Mouse (Mus musculus): ENCODE measurements around the gene Iffo2.

Iffo2 gene

GRCm38 (mm10) chr4:139606732-139607131 lies 76.4 kb downstream of the Iffo2 start:
- DNase-seq (ENCODE audit: low spot score), result no peak

DNA sequence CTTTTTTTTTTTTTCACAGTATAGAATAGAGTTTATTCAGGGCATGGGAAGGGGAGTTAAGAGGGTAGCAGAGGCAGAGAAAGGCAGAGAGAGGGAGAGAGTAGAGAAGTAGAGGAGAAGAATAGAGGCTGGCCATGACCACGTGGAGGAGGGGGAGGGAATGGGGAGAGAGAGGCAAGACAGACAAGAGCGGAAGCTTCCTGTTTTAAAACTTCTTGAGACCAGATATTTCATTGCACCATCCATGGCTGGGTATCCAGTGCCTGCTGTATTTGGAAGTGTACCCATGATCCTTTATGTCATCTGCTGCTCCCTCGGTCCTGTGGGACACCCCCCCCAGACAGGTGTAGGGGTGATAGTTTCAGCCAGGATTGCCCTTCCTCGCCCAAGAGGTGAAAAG lies 78.6 kb downstream of the Iffo2 start:
- DNase-seq (ENCODE audit: low spot score), result no peak

DNA sequence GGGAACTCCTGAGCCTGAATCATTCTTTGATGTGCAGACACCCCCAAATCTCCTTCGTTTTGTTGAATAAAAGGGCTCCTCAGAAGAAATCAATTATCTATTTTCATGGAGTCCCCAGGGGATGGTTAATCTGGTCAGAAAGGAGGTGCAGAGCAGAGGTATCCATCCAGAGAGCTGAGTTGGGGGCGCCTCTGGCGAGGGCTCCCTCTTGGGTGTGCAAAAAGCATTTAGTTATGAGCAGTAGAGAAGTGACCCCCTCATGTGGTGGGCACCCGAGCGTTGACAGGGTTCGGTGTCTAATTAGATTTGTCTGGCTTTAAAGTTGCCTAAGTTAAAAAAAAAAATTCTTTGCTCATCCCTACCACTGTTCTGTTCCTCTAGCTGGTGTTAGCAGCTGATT lies 80.6 kb downstream of the Iffo2 start:
- no peak for DNase-seq (ENCODE audit: low spot score)

DNA sequence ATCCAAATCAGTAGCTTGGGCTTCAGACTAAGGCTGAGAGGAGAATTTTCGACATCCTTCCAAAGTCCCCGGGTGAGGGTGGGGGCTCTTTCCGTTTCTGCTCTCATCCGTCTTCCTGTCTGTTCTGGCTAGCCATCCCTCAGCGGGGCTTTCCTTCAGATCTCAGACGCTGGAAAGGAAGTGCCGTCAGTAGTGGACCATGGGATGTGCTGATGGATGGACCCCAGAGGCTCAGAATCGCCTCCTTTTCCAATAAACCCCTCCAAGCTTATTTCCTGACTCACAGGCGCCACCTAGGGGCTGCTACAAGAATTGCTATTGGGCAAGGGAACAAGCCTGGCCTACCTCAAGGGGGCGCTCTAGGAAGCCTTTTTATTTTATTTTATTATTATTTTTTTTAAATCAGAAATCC lies 81.2 kb downstream of the Iffo2 start:
- peak; percentile 28 for DNase-seq (ENCODE audit: low spot score)

DNA sequence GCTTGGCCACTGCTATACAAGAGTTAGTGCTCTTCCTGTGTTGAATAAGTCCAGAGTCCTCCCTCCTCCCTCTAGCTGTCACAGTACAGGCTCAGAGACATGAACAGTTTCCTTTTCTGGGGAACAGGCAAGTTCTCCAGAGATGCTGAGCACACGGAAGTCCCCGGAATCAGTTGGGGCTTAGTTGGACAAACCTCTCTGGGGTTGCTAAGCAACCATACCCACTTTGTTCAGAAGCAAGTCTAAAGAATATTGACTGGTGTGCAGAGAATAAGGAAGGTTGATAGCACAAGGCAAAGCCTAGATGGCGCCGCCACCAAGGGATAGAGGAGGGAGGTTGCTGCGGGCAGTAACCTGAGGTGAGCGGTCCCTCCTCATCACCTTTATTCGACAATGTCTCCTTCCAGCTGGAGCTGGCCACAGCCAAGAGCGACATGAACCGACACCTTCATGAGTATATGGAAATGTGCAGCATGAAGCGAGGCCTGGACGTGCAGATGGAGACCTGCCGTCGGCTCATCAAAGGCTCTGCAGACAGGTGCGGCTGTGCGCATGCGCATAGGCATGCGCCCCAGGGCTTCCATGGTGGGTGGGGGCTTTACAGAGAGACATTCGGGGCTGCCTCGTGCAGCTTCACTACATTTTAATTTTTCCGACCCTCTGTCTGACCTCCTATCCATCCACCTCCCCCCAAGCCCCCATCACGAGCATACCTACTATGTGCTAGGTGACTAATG lies 84.3 kb downstream of the Iffo2 start:
- no peak for DNase-seq (ENCODE audit: low spot score)

DNA sequence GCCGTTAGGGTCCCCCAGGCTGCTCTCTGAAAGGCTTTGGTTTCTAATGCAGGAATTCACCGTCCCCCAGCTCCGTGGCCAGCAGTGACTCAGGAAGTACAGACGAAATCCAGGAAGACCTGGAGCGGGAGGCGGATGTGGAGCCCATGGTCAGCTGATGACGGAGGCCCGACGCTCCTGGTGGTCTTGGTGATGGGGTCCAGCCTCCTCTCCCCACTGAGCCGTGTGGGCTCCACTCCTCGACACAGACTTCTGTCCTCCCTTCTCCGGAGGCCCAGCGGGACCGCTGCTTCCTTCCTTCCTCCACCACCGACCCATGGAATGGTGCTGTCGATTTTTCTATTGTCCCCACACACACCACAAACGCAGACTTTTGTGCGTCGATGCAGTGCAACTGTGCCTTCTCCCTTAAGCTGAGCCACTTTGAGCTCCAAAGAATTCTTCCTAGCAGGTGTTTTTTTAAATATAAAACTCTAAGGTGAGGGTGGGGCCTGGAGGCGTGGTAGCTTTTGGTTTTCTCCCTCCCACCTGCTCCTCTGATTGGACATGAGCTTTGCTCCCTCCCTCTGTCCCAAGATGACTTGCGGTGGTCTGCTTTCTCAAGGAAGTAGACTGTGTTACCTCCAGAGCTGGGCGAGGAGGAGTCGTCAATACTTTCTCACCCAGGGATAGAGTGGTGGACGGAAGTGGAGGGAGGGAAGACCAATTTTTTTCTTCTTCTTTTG lies 86.1 kb downstream of the Iffo2 start:
- peak; percentile 38 for DNase-seq (ENCODE audit: low spot score)

DNA sequence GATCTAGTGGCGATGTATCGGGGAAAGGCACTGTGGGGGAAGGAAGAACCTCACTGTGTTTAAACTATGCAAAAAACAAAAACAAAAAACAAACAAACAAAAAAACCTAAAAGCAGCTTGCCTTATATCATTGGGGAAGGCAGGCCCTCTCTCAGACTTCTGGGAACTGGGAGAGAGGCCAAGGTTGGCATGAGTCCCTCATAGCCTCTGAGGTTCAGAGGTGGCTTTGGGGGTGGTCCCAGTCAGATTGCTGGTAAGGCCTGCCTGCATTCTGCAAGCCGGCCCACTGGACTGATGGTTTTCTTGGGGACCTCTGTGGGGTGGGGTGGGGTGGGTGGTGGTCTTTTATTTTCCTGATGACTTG lies 86.6 kb downstream of the Iffo2 start:
- DNase-seq (ENCODE audit: low spot score), result no peak

GRCm38 (mm10) chr4:139619765-139620164 lies 89.4 kb downstream of the Iffo2 start:
- DNase-seq (ENCODE audit: low spot score), result no peak

GRCm38 (mm10) chr4:139622373-139623282 lies 92.3 kb downstream of the Iffo2 start, which contains the start of gene Aldh4a1:
Gene Aldh4a1 (plus strand): TSS chr4:139622866.
- peak; percentile 93 for DNase-seq (ENCODE audit: low spot score)

GRCm38 (mm10) chr4:139623434-139624115 lies 93.2 kb downstream of the Iffo2 start:
- no peak for DNase-seq (ENCODE audit: low spot score)

GRCm38 (mm10) chr4:139624116-139624489 lies 93.8 kb downstream of the Iffo2 start:
- DNase-seq (ENCODE audit: low spot score), result no peak

GRCm38 (mm10) chr4:139624706-139625105 lies 94.4 kb downstream of the Iffo2 start:
- DNase-seq (ENCODE audit: low spot score), result no peak

- DNase-seq (ENCODE audit: low spot score), result no peak
Measured at GRCm38 (mm10) chr4:139627361-139627760, 97.0 kb downstream of the Iffo2 start.

DNA sequence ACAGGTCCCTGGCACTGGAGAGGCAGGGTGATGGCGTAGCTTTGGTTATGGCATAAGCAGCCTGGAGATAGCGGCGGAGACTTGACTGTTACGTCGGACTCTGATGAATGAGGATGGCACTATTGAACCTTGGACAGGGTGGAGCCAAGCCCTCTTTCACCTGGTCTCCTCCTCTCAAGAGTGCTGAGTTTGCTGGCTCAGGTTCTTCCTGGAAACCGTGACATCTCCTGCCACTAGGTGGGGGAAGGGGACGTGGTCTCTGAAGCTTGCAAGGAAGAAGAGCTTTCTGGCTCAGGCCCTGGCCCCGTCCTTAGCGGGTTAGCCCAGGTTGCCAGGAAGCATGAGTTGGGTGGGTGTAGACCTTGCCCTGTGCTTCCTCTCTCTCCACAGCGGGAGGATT lies 99.8 kb downstream of the Iffo2 start:
- DNase-seq (ENCODE audit: low spot score), result no peak

DNA sequence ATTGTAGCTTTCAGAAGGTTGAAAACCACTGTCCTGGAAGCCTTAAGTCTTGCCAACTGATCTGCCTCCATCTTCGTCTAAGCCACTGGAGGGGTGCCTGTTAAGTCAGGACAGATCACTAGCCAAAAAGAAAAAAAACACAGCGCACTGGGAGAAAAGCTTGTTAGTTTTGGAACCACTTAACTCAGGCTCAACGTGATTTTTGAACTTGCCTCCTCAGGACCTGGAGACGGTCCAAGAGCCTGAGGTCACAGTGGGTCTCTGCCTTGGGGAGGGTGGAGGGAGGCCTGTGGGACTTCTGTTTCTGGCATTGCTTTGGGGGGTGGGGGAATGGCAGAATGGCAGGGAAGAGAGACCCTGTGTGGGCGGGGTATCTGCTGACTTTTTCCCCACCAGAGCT lies 100.8 kb downstream of the Iffo2 start:
- no peak for DNase-seq (ENCODE audit: low spot score)

GRCm38 (mm10) chr4:139631569-139632253 lies 101.4 kb downstream of the Iffo2 start:
- no peak for DNase-seq (ENCODE audit: low spot score)

GRCm38 (mm10) chr4:139632254-139632580 lies 101.9 kb downstream of the Iffo2 start:
- DNase-seq (ENCODE audit: low spot score), result no peak

- no peak for DNase-seq (ENCODE audit: low spot score)
Measured at GRCm38 (mm10) chr4:139636373-139636772, 106.0 kb downstream of the Iffo2 start.

- DNase-seq (ENCODE audit: low spot score), result no peak
Measured at GRCm38 (mm10) chr4:139637847-139638246, 107.5 kb downstream of the Iffo2 start.

DNA sequence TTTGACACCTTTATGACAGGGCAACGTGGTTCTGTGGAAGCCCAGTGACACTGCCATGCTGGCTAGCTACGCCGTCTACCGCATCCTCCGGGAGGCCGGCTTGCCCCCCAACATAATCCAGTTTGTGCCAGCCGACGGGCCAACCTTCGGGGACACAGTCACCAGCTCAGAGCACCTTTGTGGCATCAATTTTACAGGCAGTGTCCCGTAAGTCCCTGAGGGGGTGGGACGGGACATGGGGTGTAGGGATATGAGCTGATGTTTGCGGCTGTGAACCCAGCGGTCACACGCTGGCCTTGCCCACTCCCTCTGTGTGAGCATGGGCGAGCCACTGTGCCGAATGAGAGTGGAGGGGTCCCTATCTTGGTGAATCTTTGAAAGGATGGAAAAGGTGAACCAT lies 108.0 kb downstream of the Iffo2 start:
- no peak for DNase-seq (ENCODE audit: low spot score)

DNA sequence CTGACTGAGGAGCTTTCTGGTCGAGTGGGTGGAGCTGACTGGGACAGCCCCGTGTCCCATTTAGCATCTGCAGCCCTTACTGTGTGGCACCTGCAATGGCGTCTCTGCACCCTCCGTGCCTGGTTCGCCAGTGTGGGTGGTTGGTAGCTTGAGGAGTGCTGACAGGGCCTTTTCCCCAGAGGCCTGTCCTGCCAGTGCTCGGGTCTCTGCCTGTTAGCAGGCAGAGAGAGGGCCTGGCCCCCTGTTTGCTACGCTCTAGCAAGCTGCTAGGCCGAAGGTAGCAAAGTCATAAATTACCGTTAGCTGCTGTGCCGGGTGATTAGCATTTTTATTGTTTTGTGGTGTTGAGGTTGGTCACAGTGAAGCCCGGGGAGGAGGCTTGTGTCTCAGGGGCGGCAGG lies 109.5 kb downstream of the Iffo2 start:
- DNase-seq (ENCODE audit: low spot score), result no peak

- DNase-seq (ENCODE audit: low spot score), result no peak
Measured at GRCm38 (mm10) chr4:139640333-139640732, 110.0 kb downstream of the Iffo2 start.

Measured in ovary, adult 18-20 months (tissue).